Mouse (Mus musculus): Measurements from ENCODE around the gene Elmo1.

- TF ChIP-seq CTCF (IDR thresholded peaks at IDR 0.05; ENCODE audit: insufficient read depth, low read depth, low read length) (no peak), POLR2A (IDR thresholded peaks at IDR 0.05; ENCODE audit: insufficient read depth, low read depth, low read length) (no peak)
Measured at GRCm38 (mm10) chr13:20272562-20272961, 182.2 kb downstream of the Elmo1 start.

All from olfactory bulb, adult 2 months (tissue).